Mouse (Mus musculus) liver, embryonic 12.5 days (tissue): ENCODE data around the gene Fam111a. TPM values are rescaled to one million over a fixed set of nuclear protein-coding genes. Genes with fewer than 3 reads are reported as not detected.
"Not testable (repeated sequence)": the region's sequence is repeated elsewhere in the genome, so short reads cannot be mapped to it uniquely, and the experiment has no call there.

Experiments used
- ATAC-seq: fragments of 200-750 bp; cut with Nextera tagmentation; 2 replicates; pipeline ENCODE4 v1.8.0; 2017; ENCODE audit warnings: moderate number of reproducible peaks, mild to moderate bottlenecking, moderate library complexity
- H3K27ac ChIP-seq: fragments of 300-500 bp; sonication (generic); 2 replicates; pipeline ENCODE4 v1.5.1; 2016; ENCODE audit warnings: mild to moderate bottlenecking
- H3K27me3 ChIP-seq: fragments of 300-500 bp; sonication (generic); replicated peaks from 2 replicates; pipeline ENCODE4 v1.6.1; 2016; ENCODE audit warnings: mild to moderate bottlenecking, moderate library complexity
- H3K36me3 ChIP-seq: fragments of 300-500 bp; sonication (generic); 2 replicates; pipeline ENCODE4 v1.6.1; 2016; ENCODE audit warnings: mild to moderate bottlenecking, moderate library complexity
- H3K4me1 ChIP-seq: fragments of 300-500 bp; sonication (generic); 2 replicates; pipeline ENCODE4 v1.6.1; 2016
- H3K4me2 ChIP-seq: fragments of 300-500 bp; sonication (generic); 2 replicates; pipeline ENCODE4 v1.6.1; 2016; ENCODE audit warnings: mild to moderate bottlenecking, moderate library complexity
- H3K4me3 ChIP-seq: fragments of 300-500 bp; sonication (generic); 2 replicates; pipeline ENCODE4 v1.5.1; 2016; ENCODE audit warnings: mild to moderate bottlenecking, moderate library complexity
- H3K9ac ChIP-seq: fragments of 300-500 bp; sonication (generic); 2 replicates; pipeline ENCODE4 v1.6.1; 2016; ENCODE audit warnings: mild to moderate bottlenecking, moderate library complexity
- H3K9me3 ChIP-seq: fragments of 300-500 bp; sonication (generic); replicated peaks from 2 replicates; pipeline ENCODE4 v1.6.1; 2016; ENCODE audit warnings: mild to moderate bottlenecking, moderate library complexity
- WGBS: fragments of 180-500 bp; shearing (Covaris S2); methylation state at CpG from one replicate; pipeline ENCODE4 v1.1.7; 2016; ENCODE audit not compliant: insufficient replicate concordance; 5-methylcytosine and 5-hydroxymethylcytosine counted together
- polyA plus RNA-seq: library from polyadenylated mRNA; unstranded; fragments of >200 nt; fragmentation: Nextera tagmentation; extraction: Ambion mirVana; gene quantifications from 2 replicates; pipeline ENCODE4 v1.2.1, GENCODE M21; 2016

The Fam111a gene
- polyA plus RNA-seq, result 34.1 and 35.4 TPM in 2 replicates

DNA sequence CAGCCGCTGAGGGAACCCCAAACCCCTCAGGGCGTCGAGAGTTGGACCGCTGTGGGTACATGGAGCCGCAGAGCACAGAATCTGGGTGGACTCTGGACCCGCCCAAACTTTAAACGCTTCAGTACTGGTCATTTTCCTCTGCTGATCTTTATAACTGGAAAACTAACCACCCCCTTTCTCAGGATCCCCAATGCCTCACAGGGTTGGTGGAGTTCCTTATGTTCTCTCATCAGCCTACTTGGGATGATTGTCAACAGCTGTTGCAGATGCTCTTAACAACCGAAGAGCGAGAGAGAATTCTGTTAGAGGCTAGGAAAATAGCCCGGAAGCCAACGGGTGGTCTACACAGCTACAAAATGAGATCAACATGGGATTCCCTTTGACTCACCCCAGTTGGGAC lies at the start of gene Fam111a:
TSS of gene Fam111a (plus strand) at position 301 of the 400 bp plus-strand sequence.
- H3K4me2 ChIP-seq, H3K27me3 ChIP-seq, ATAC-seq, H3K27ac ChIP-seq, H3K9me3 ChIP-seq, H3K4me1 ChIP-seq, H3K9ac ChIP-seq, H3K4me3 ChIP-seq, H3K36me3 ChIP-seq: not testable (repeated sequence)
- 87% methylated on average over 11 of the region's 11 CpGs for WGBS

DNA sequence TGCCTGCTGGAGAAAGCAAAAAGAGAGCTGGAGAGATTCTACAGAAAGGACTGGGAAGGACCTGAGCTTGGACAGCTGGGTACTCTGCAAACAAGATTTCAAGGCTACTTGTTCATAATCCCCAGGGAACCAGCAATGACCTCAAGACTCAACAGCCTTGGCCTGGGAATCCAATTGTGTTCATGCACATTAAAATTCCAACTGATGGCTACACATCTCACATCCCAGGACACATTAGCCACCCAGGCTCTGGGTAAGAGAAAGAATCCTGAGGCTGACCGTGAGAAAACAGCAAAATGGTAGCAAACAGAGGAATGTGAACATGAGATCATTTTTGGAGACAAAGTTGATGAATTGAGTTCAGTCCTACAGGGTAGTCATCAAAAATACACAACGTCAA lies 49.3 kb upstream of the Fam111a start:
- Histone ChIP-seq H3K9me3 (no peaks in the 10 kb centered on the region), H3K4me1 (peaks cover 14% of the 10 kb centered on the region), H3K36me3 (peaks cover 9% of the 10 kb centered on the region; the same call in 1 of the 2 replicates), H3K4me3 (no peak overlapping the region), H3K27me3 (peaks cover 31% of the 10 kb centered on the region), H3K9ac (no peak overlapping the region), H3K4me2 (no peak overlapping the region), H3K27ac (no peak overlapping the region)
- ATAC-seq, result no peak
- WGBS, result 71% methylated on average over 2 of the region's 2 CpGs

DNA sequence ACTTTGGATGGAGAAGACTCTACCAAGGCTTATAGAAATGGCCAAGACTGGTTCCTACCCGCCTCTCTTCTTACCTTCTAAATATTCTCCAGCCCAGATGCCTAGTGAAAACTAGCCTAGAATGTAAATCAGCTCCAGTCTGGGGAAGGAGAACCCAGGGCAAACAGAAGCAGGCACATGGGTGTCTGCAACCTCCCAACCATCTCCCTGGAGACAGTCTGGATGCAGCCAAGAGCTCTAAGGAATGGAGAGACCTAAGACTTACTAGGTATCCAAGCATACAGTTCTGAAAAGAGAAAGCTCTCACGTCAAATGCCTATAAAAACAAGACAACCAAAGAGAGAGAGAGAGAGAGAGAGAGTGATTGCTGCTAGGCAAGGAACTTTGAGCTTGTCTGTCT lies 47.6 kb upstream of the Fam111a start:
- H3K27ac ChIP-seq, result no peak overlapping the region
- H3K9me3 ChIP-seq, result no peaks in the 10 kb centered on the region
- H3K4me2 ChIP-seq, result no peak overlapping the region
- peaks cover 43% of the 10 kb centered on the region for H3K27me3 ChIP-seq
- no peaks in the 10 kb centered on the region for H3K36me3 ChIP-seq
- ATAC-seq, result no peak
- H3K9ac ChIP-seq, result no peak overlapping the region
- 63% methylated on average over 2 of the region's 2 CpGs for WGBS
- H3K4me3 ChIP-seq, result no peak overlapping the region
- peaks cover 18% of the 10 kb centered on the region for H3K4me1 ChIP-seq

DNA sequence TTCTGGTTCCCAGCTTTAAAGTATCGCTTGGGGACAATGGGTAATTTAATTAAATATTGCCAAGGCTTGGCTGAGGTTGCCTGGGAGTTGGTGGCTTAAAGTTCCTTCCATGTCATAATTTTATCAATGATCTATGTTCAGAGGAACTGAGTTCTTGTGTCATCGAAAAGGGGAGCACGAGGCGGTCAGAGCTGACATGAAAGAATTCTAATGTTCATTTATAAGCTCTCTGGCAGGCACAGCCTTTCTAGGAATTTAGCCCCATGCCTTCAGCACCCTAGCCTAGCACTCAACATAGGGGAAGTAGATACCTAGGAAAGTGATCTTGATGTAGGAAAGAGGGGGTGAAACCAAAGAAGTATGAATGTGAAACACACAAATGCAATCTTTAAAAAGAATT lies 47.2 kb upstream of the Fam111a start:
- no peaks in the 10 kb centered on the region for H3K36me3 ChIP-seq
- H3K4me2 ChIP-seq, result no peak overlapping the region
- H3K27ac ChIP-seq, result no peak overlapping the region
- no peak for ATAC-seq
- peaks cover 18% of the 10 kb centered on the region for H3K4me1 ChIP-seq
- peaks cover 43% of the 10 kb centered on the region for H3K27me3 ChIP-seq
- H3K4me3 ChIP-seq, result no peak overlapping the region
- 63% methylated on average over 4 of the region's 4 CpGs for WGBS
- H3K9ac ChIP-seq, result no peak overlapping the region
- H3K9me3 ChIP-seq, result no peaks in the 10 kb centered on the region

DNA sequence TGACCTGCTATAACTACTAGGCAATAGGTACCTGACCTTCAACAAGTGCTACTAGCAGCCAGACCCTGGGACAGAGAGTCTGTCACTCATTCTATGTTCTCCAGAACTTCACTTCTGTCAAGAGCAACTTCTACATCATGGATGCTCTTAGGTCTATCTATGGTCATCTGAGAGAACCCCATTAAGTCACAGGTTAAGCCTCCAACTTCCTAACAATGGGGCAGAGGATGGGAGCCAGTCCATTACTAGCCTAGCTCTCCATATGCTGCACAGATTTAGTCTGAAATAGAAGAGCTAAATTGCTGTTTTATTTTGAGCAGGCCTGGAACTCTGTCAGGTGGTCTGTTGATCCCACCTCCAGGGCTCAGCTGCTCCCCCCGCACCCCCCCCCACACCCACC lies 46.6 kb upstream of the Fam111a start:
- peaks cover 18% of the 10 kb centered on the region for H3K4me1 ChIP-seq
- no peak overlapping the region for H3K9ac ChIP-seq
- H3K27me3 ChIP-seq, result peaks cover 43% of the 10 kb centered on the region
- no peaks in the 10 kb centered on the region for H3K36me3 ChIP-seq
- ATAC-seq, result no peak
- no peak overlapping the region for H3K4me3 ChIP-seq
- H3K9me3 ChIP-seq, result no peaks in the 10 kb centered on the region
- 50% methylated on average over 1 of the region's 1 CpGs for WGBS
- H3K27ac ChIP-seq, result no peak overlapping the region
- no peak overlapping the region for H3K4me2 ChIP-seq

DNA sequence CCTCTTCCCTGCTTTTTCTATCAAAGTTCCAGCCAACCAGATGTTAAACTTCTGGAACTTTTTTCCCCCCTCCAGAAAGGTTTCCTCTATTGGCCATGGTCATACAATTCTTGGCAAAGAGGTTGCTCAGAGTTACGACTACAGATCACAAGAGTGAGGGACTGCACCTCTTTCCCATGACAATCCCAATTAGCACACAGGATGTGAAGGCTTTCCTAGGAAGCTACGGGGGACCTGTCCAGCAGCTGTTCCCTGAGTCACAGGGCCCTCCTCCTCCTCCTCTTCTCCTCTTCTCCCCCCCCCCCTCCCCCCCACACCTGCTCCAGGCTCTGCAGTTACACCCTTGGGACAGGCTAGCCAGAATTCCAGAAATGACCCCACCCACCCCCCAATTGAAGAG lies 46.1 kb upstream of the Fam111a start:
- Histone ChIP-seq H3K27me3 (peaks cover 43% of the 10 kb centered on the region), H3K4me3 (no peak overlapping the region), H3K4me2 (peak overlapping the region; percentile 77; the same call in 1 of the 2 replicates), H3K9me3 (no peaks in the 10 kb centered on the region), H3K27ac (no peak overlapping the region), H3K36me3 (no peaks in the 10 kb centered on the region), H3K9ac (no peak overlapping the region), H3K4me1 (peaks cover 18% of the 10 kb centered on the region)
- no peak for ATAC-seq
- 36% methylated on average over 2 of the region's 2 CpGs for WGBS

DNA sequence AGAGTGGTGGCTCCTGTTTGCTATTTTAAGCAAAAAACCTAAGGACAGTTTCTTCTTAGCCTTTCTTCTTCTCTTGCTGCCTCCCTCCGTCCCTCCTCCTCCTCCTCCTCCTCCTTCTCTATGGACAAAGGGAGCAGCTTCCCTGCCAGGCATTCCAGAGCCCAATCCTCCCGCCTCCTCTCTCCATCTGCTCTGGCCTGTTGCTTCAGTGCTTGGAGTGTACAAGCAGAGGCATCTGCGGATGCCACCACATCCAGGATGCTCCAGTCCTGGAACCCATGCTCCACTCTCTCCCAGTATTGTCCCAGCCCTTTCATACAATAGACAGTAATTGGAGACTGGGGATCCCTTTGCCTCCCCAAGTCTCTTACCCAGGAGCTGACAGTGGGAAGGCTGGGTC lies 45.4 kb upstream of the Fam111a start:
- Histone ChIP-seq H3K4me1 (peaks cover 18% of the 10 kb centered on the region), H3K9me3 (no peaks in the 10 kb centered on the region), H3K9ac (no peak overlapping the region), H3K36me3 (no peaks in the 10 kb centered on the region), H3K27ac (no peak overlapping the region), H3K4me3 (peak overlapping the region; percentile 60), H3K27me3 (peaks cover 43% of the 10 kb centered on the region), H3K4me2 (peak overlapping the region; percentile 77)
- ATAC-seq, result no peak
- 22% methylated on average over 3 of the region's 3 CpGs for WGBS

DNA sequence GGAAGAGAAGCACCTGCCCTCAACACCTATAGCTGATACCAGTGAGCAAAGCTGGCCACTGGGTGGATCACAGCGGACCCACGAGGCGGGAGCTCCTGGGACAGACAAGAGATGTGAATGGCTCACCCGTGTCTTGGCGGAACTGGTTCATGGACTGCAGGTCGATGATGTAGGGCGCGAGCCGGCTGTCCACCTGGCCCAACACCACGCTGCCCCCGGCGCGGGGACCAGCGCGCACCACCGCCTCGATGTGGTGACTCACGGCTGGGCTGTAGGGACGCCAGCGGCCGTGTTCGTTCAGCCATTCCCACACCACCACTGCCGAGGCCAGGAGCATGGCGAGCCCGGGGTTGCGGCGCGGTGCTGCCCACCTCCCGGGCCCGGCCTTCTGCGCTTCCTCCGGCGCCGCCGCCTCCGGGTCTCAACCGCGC lies 44.6 kb upstream of the Fam111a start:
- ATAC-seq, result peak; percentile 49
- Histone ChIP-seq H3K36me3 (no peaks in the 10 kb centered on the region), H3K9ac (peak overlapping the region; percentile 59), H3K4me3 (peak overlapping the region; percentile 60), H3K4me2 (peak overlapping the region; percentile 77), H3K9me3 (no peaks in the 10 kb centered on the region), H3K27me3 (peaks cover 43% of the 10 kb centered on the region), H3K4me1 (peaks cover 18% of the 10 kb centered on the region), H3K27ac (peak overlapping the region; percentile 40; the same call in 1 of the 2 replicates)
- 1% methylated on average over 36 of the region's 38 CpGs for WGBS

DNA sequence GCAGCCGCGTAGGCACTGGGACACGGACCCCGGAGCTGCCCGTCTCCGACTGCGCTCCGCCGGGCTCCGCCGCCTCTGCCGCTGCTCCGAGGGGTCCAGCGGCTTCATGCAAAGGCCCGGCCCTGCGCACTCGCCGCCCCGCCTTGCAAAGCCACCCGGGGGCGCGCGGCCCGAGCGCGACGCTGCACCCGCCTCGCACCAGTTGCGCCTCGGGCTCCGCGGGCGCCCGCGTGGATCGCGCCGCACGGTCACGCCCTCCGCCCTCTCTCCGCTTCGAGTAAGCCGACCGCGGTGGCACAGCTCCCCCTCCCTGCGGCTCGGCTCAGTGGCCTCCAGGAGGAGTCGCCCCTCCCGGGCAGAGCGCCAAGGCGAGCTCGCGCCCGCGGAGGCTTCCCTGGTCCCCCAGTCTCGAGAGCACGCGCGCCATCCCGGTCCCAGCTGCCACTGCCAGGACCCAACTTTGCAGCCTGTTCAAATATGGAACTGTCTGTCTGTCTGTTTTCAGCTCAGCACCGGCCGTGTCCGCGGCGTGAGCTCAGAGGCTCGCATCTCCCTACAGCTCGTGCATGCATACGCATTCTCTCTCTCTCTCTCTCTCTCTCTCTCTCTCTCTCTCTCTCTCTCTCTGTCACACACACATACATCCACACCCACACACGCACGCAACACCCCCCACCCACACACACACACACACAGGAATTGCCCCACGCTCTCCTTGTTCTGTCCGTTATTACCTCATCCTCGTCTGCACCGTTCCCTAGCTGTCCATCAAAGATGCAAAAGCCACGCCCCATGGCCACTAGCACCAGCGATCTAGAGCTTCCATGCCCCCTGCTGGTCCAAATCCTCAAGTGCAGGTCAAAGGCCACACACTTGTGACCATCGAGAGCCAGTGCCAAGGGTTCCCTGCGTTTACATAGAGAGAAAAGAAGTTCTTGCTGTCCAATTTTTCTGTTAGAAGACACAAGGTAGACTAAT lies 43.9 kb upstream of the Fam111a start, which contains the start of gene Dtx4:
TSS of gene Dtx4 (minus strand) at position 85 of the 978 bp plus-strand sequence.
- Histone ChIP-seq H3K27me3 (peaks cover 43% of the 10 kb centered on the region), H3K4me3 (peak within 1 kb of the TSS; percentile 60), H3K4me2 (peak within 1 kb of the TSS; percentile 77), H3K36me3 (no peaks in the 10 kb centered on the region), H3K27ac (peak within 1 kb of the TSS; percentile 40; the same call in 1 of the 2 replicates), H3K4me1 (peaks cover 18% of the 10 kb centered on the region), H3K9ac (peak within 1 kb of the TSS; percentile 59), H3K9me3 (no peaks in the 10 kb centered on the region)
- peak; percentile 84 for ATAC-seq
- WGBS, result 4% methylated on average over 78 of the region's 80 CpGs

DNA sequence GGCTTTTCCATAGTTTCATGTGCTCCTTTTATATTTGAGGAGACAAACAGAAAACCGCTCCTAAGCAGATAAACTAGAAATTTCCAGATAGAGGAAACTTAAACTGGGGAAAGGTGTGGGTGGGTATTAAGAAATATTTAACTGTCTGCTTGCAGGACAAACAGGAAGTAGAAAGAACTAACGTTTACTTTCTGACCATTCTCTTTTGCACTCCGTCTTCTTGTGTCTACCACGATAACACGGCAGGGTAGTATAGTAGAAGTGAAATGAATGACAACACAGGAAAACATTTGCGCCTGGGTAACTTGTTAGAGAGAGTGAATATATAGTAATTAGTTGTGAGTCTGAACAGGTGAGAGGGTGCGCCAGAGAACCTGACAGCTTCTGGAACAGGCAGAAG lies 42.8 kb upstream of the Fam111a start:
- Histone ChIP-seq H3K27me3 (peaks cover 43% of the 10 kb centered on the region), H3K4me3 (no peak overlapping the region), H3K4me2 (no peak overlapping the region), H3K9me3 (no peaks in the 10 kb centered on the region), H3K4me1 (peaks cover 18% of the 10 kb centered on the region), H3K36me3 (no peaks in the 10 kb centered on the region), H3K27ac (no peak overlapping the region), H3K9ac (no peak overlapping the region)
- WGBS, result 64% methylated on average over 7 of the region's 7 CpGs
- ATAC-seq, result no peak

DNA sequence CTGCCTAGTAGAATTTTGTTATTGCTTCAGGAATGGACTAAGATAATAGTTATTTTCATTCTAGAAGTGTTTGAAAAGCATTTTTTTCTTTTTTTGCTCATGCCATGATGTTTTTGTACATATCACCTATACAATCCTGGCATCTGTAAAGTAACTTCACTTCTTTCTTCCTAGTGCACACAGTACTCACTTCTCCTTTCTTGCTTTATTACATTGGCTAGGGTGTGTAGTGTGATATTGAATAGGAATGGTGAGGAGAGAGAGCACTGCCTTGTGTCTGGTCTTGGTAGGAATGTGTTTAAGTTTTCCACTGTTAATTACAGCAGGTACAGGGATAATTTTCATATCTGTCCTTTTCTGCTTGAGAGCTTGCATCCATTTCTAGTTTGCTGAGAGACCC lies 30.9 kb upstream of the Fam111a start:
- no peaks in the 10 kb centered on the region for H3K36me3 ChIP-seq
- no peak for ATAC-seq

More for the DNA sequence above, 30.9 kb upstream of the Fam111a start:
- Histone ChIP-seq H3K4me3 (no peak overlapping the region), H3K27ac (no peak overlapping the region), H3K9ac (no peak overlapping the region), H3K4me1 (no peaks in the 10 kb centered on the region), H3K27me3 (0 out of 2 replicates have a peak, but pooled peaks cover 2% of the 10 kb centered on the region), H3K4me2 (no peak overlapping the region), H3K9me3 (no peaks in the 10 kb centered on the region)
